Mouse (Mus musculus): Measurements from ENCODE around the gene Nceh1. TPM values are rescaled to one million over a fixed set of nuclear protein-coding genes. Genes with fewer than 3 reads are reported as not detected.
"Not testable (repeated sequence)": the region's sequence is repeated elsewhere in the genome, so short reads cannot be mapped to it uniquely, and the experiment has no call there.

The Nceh1 gene
- total and polyA plus RNA-seq, 3 experiments = 17.2 to 45.1 (median 25.7) TPM

GRCm38 (mm10) chr3:27288909-27289308, 106.1 kb downstream of the Nceh1 start:
- ATAC-seq (ENCODE audit: extremely low read depth, insufficient number of reproducible peaks, low FRiP score, poor library complexity, severe bottlenecking) (no peak), DNase-seq (ENCODE audit: low spot score) (no peak)
- TF ChIP-seq CTCF (IDR thresholded peaks at IDR 0.05; ENCODE audit: low read depth, low read length) (no peak), GATA2 (IDR thresholded peaks at IDR 0.05; ENCODE audit: borderline replicate concordance, low read depth, low read length) (no peak), GATA1 (IDR thresholded peaks at IDR 0.05; ENCODE audit: borderline replicate concordance, low read length) (no peak), TAL1 (conservative IDR thresholded peaks at IDR 0.05; ENCODE audit: low read depth, low read length) (no peak), POLR2AphosphoS5 (IDR thresholded peaks at IDR 0.05; ENCODE audit: insufficient replicate concordance, low read depth, low read length) (no peak)

GRCm38 (mm10) chr3:27290285-27290684, 107.5 kb downstream of the Nceh1 start:
- Histone ChIP-seq H3K4me1 (ENCODE audit: insufficient read depth, low read depth, low read length) (peaks cover 61% of the 10 kb centered on the region), H3K27me3 (ENCODE audit: insufficient read depth, low read length) (no peaks in the 10 kb centered on the region), H3K4me3 (ENCODE audit: low read depth, low read length) (no peak overlapping the region), H3K36me3 (replicated peaks) (no peaks in the 10 kb centered on the region), H3K9me3 (replicated peaks) (no peaks in the 10 kb centered on the region)
- ATAC-seq (ENCODE audit: extremely low read depth, insufficient number of reproducible peaks, low FRiP score, poor library complexity, severe bottlenecking) (no peak), DNase-seq (ENCODE audit: low spot score) (no peak)
- no peak for TF ChIP-seq GATA2 (IDR thresholded peaks at IDR 0.05; ENCODE audit: borderline replicate concordance, low read depth, low read length)
- no peak for TF ChIP-seq CTCF (IDR thresholded peaks at IDR 0.05; ENCODE audit: low read depth, low read length)
- no peak for TF ChIP-seq TAL1 (conservative IDR thresholded peaks at IDR 0.05; ENCODE audit: low read depth, low read length)
- TF ChIP-seq POLR2AphosphoS5 (IDR thresholded peaks at IDR 0.05; ENCODE audit: insufficient replicate concordance, low read depth, low read length) = no peak
- no peak for TF ChIP-seq GATA1 (IDR thresholded peaks at IDR 0.05; ENCODE audit: borderline replicate concordance, low read length)

More at GRCm38 (mm10) chr3:27288909-27289308, 106.1 kb downstream of the Nceh1 start:
- no peak overlapping the region for H3K4me3 ChIP-seq (ENCODE audit: low read depth, low read length)
- no peaks in the 10 kb centered on the region for H3K9me3 ChIP-seq (replicated peaks)
- H3K36me3 ChIP-seq (replicated peaks) = no peaks in the 10 kb centered on the region
- H3K4me1 ChIP-seq (ENCODE audit: insufficient read depth, low read depth, low read length) = peaks cover 68% of the 10 kb centered on the region
- H3K27me3 ChIP-seq (ENCODE audit: insufficient read depth, low read length) = no peaks in the 10 kb centered on the region

- not testable (repeated sequence) for DNase-seq (ENCODE audit: low spot score); H3K4me3 ChIP-seq (ENCODE audit: low read depth, low read length); H3K9me3 ChIP-seq (replicated peaks); H3K36me3 ChIP-seq (replicated peaks); H3K27me3 ChIP-seq (ENCODE audit: insufficient read depth, low read length)
- H3K4me1 ChIP-seq (ENCODE audit: insufficient read depth, low read depth, low read length) = peaks cover 60% of the 10 kb centered on the region
- ATAC-seq (ENCODE audit: extremely low read depth, insufficient number of reproducible peaks, low FRiP score, poor library complexity, severe bottlenecking) = peak; percentile 66
These were observed 108.2 kb downstream of the Nceh1 start for GRCm38 (mm10) chr3:27290945-27291344.

GRCm38 (mm10) chr3:27291411-27291810, 108.6 kb downstream of the Nceh1 start:
- H3K36me3 ChIP-seq (replicated peaks); H3K9me3 ChIP-seq (replicated peaks); H3K4me3 ChIP-seq (ENCODE audit: low read depth, low read length); DNase-seq (ENCODE audit: low spot score); H3K27me3 ChIP-seq (ENCODE audit: insufficient read depth, low read length): not testable (repeated sequence)
- H3K4me1 ChIP-seq (ENCODE audit: insufficient read depth, low read depth, low read length) = peaks cover 57% of the 10 kb centered on the region
- ATAC-seq (ENCODE audit: extremely low read depth, insufficient number of reproducible peaks, low FRiP score, poor library complexity, severe bottlenecking) = peak; percentile 57; the same call in 1 of the 2 replicates

GRCm38 (mm10) chr3:27293645-27294385, 111.0 kb downstream of the Nceh1 start:
- H3K4me1 ChIP-seq (ENCODE audit: insufficient read depth, low read depth, low read length) = peaks cover 38% of the 10 kb centered on the region
- no peaks in the 10 kb centered on the region for H3K9me3 ChIP-seq (replicated peaks)
- DNase-seq (ENCODE audit: low spot score) (no peak), ATAC-seq (ENCODE audit: extremely low read depth, insufficient number of reproducible peaks, low FRiP score, poor library complexity, severe bottlenecking) (no peak)
- no peaks in the 10 kb centered on the region for H3K27me3 ChIP-seq (ENCODE audit: insufficient read depth, low read length)
- TF ChIP-seq GATA2 (IDR thresholded peaks at IDR 0.05; ENCODE audit: borderline replicate concordance, low read depth, low read length) (no peak), TAL1 (conservative IDR thresholded peaks at IDR 0.05; ENCODE audit: low read depth, low read length) (no peak), GATA1 (IDR thresholded peaks at IDR 0.05; ENCODE audit: borderline replicate concordance, low read length) (no peak), CTCF (IDR thresholded peaks at IDR 0.05; ENCODE audit: low read depth, low read length) (no peak), POLR2AphosphoS5 (IDR thresholded peaks at IDR 0.05; ENCODE audit: insufficient replicate concordance, low read depth, low read length) (no peak)
- no peak overlapping the region for H3K4me3 ChIP-seq (ENCODE audit: low read depth, low read length)
- H3K36me3 ChIP-seq (replicated peaks) = no peaks in the 10 kb centered on the region

- TF ChIP-seq POLR2AphosphoS5 (IDR thresholded peaks at IDR 0.05; ENCODE audit: insufficient replicate concordance, low read depth, low read length) (no peak), CTCF (IDR thresholded peaks at IDR 0.05; ENCODE audit: low read depth, low read length) (no peak), TAL1 (conservative IDR thresholded peaks at IDR 0.05; ENCODE audit: low read depth, low read length) (no peak), GATA1 (IDR thresholded peaks at IDR 0.05; ENCODE audit: borderline replicate concordance, low read length) (no peak), GATA2 (IDR thresholded peaks at IDR 0.05; ENCODE audit: borderline replicate concordance, low read depth, low read length) (no peak)
- Histone ChIP-seq H3K4me1 (ENCODE audit: insufficient read depth, low read depth, low read length) (peaks cover 21% of the 10 kb centered on the region), H3K9me3 (replicated peaks) (no peaks in the 10 kb centered on the region), H3K27me3 (ENCODE audit: insufficient read depth, low read length) (peaks cover 5% of the 10 kb centered on the region; the same call in 1 of the 2 replicates), H3K4me3 (ENCODE audit: low read depth, low read length) (no peak overlapping the region), H3K36me3 (replicated peaks) (no peaks in the 10 kb centered on the region)
- DNase-seq (ENCODE audit: low spot score) = no peak
- no peak for ATAC-seq (ENCODE audit: extremely low read depth, insufficient number of reproducible peaks, low FRiP score, poor library complexity, severe bottlenecking)
These were observed 117.7 kb downstream of the Nceh1 start for GRCm38 (mm10) chr3:27300451-27300850.

All from G1E (cell line).